12 mouse cellular contexts compared by ENCODE assay signal in genomic region chr7:101003442-101004326, GRCm38 (mm10). TPM values are rescaled to one million over a fixed set of nuclear protein-coding genes. Genes with fewer than 3 reads are reported as not detected.
DNase-seq lines count a peak whose midpoint lies in the region; ATAC-seq lines count a peak whose summit lies in the region.
"Had no signal": no experiment of that assay in that cellular context is flagged by ENCODE, and none has a peak within 500 bp of the region (broad histone marks: within the 10 kb centered on the region; RNA-seq: fewer than 3 reads in every experiment).

No protein-coding gene starts in this region.

- no peaks in the 10 kb centered on the region for H3K36me3 ChIP-seq in limb, embryonic 11.5 days (ENCODE audit: control insufficient read depth, insufficient read depth, low read length)
- H3K36me3 ChIP-seq: heart, embryonic 15.5 days had no signal

- no peak overlapping the region for H3K4me2 ChIP-seq in limb, embryonic 11.5 days (ENCODE audit: low read depth, severe bottlenecking)
- H3K4me2 ChIP-seq: heart, embryonic 15.5 days had no signal

- H3K9ac ChIP-seq in limb, embryonic 11.5 days (ENCODE audit: low read length) = no peak overlapping the region
- H3K9ac ChIP-seq: heart, embryonic 15.5 days; liver, embryonic 14.5 days had no signal

- peaks cover 3% of the 10 kb centered on the region for H3K4me1 ChIP-seq in limb, embryonic 11.5 days (ENCODE audit: control insufficient read depth, insufficient read depth, low read length)

- H3K9me3 ChIP-seq in limb, embryonic 11.5 days (ENCODE audit: control insufficient read depth, low read length) = no peaks in the 10 kb centered on the region
- H3K9me3 ChIP-seq: heart, embryonic 15.5 days had no signal

- DNase-seq in kidney, postnatal 14 days = peak; percentile 53
- DNase-seq in kidney, adult 11 months = no peak
- DNase-seq in urinary bladder, postnatal 14 days (ENCODE audit: low spot score) = peak; percentile 69
- DNase-seq in urinary bladder, postnatal 25 days (ENCODE audit: low spot score) = no peak
- DNase-seq in limb, embryonic 11.5 days (ENCODE audit: low spot score) = peak; percentile 60
- DNase-seq in right cerebral cortex, postnatal 36 days (ENCODE audit: low spot score in 2 of 2) = no peak
- no peak for DNase-seq in gastrocnemius, adult 8-10 months (ENCODE audit: low spot score in 2 of 2)
- DNase-seq: cerebellum, adult 2 months; right cerebral cortex, postnatal 4 days; thymus, adult 18-20 months had no signal

- no peak overlapping the region for H3K4me3 ChIP-seq in limb, embryonic 11.5 days (ENCODE audit: low read depth, low read length)
- H3K4me3 ChIP-seq: heart, embryonic 15.5 days had no signal

- H3K27me3 ChIP-seq in limb, embryonic 11.5 days (ENCODE audit: control insufficient read depth, insufficient read depth, low read length) = no peaks in the 10 kb centered on the region
- H3K27me3 ChIP-seq: heart, embryonic 15.5 days had no signal

- WGBS in limb, embryonic 11.5 days = 61% methylated on average over 11 of the region's 11 CpGs

- peak; percentile 72 for ATAC-seq in limb, embryonic 11.5 days (ENCODE audit: insufficient number of reproducible peaks, low FRiP score, low TSS enrichment, low read depth)

- H3K27ac ChIP-seq in limb, embryonic 11.5 days (replicated peaks; ENCODE audit: low read depth, low read length) = no peak overlapping the region
- H3K27ac ChIP-seq: heart, embryonic 15.5 days; liver, embryonic 14.5 days had no signal

RNA-seq across cellular contexts. Expression of gene P2ry2, which starts 9.0 kb away (rescaled TPM):
- polyA plus RNA-seq in limb, embryonic 11.5 days (2014; fragmentation: Nextera tagmentation; extraction: Ambion mirVana) = 0.40 and 0.88 TPM in 2 replicates
- 10 to 100 TPM; 25.4 to 36.1 (median 33.0) TPM for total RNA-seq in gastrocnemius, adult 8-10 months (2022)

RNA-seq across cellular contexts. Expression of gene P2ry6, which starts 29.2 kb away (rescaled TPM):
- 1.6 and 2.5 TPM in 2 replicates for polyA plus RNA-seq in limb, embryonic 11.5 days (2014; fragmentation: Nextera tagmentation; extraction: Ambion mirVana)
- total RNA-seq in gastrocnemius, adult 8-10 months (2022) = 1 to 10 TPM in 2 of 4 experiments, under 1 TPM in 2; 0.53 to 1.2 (median 0.94) TPM

Comparison
In these comparisons a context has a peak if more than half of its experiments do, and no peak if none do; other contexts are left out.
1. DNase-seq: peak in kidney, postnatal 14 days (single experiment), urinary bladder, postnatal 14 days (single experiment) and limb, embryonic 11.5 days (single experiment); none in kidney, adult 11 months (single experiment), urinary bladder, postnatal 25 days (single experiment), right cerebral cortex, postnatal 36 days (0 of 2) and gastrocnemius, adult 8-10 months (0 of 2).